Mouse (Mus musculus) liver, embryonic 16.5 days (tissue): Measurements from ENCODE around the gene Papln. TPM values are rescaled to one million over a fixed set of nuclear protein-coding genes. Genes with fewer than 3 reads are reported as not detected.

Experiments
- ATAC-seq: fragments of 200-750 bp; cut with Nextera tagmentation; 2 replicates; pipeline ENCODE4 v1.8.0; 2017; ENCODE audit warnings: low read depth, mild to moderate bottlenecking, moderate number of reproducible peaks, moderate library complexity
- H3K27ac ChIP-seq: fragments of 300-500 bp; sonication (generic); 2 replicates; pipeline ENCODE4 v1.5.1; 2014; ENCODE audit warnings: mild to moderate bottlenecking, low read length
- H3K27me3 ChIP-seq: fragments of 300-500 bp; sonication (generic); 2 replicates; pipeline ENCODE4 v1.6.1; 2014; ENCODE audit warnings: low read depth, low read length, mixed read lengths; ENCODE audit not compliant: control insufficient read depth, insufficient read depth
- H3K36me3 ChIP-seq: fragments of 300-500 bp; sonication (generic); 2 replicates; pipeline ENCODE4 v1.6.1; 2014; ENCODE audit warnings: mild to moderate bottlenecking; ENCODE audit not compliant: control insufficient read depth, insufficient read depth
- H3K4me1 ChIP-seq: fragments of 300-500 bp; sonication (generic); 2 replicates; pipeline ENCODE4 v1.6.1; 2014; ENCODE audit warnings: low read depth, low read length, mixed read lengths; ENCODE audit not compliant: control insufficient read depth
- H3K4me2 ChIP-seq: fragments of 300-500 bp; sonication (generic); 2 replicates; pipeline ENCODE4 v1.6.1; 2014; ENCODE audit warnings: low read depth, low read length, mixed read lengths
- H3K4me3 ChIP-seq: fragments of 300-500 bp; sonication (generic); 2 replicates; pipeline ENCODE4 v1.5.1; 2014; ENCODE audit warnings: low read depth, mild to moderate bottlenecking, low read length
- H3K9ac ChIP-seq: fragments of 300-500 bp; sonication (generic); 2 replicates; pipeline ENCODE4 v1.6.1; 2014; ENCODE audit warnings: low read depth, low read length
- H3K9me3 ChIP-seq: fragments of 300-500 bp; sonication (generic); replicated peaks from 2 replicates; pipeline ENCODE4 v1.6.1; 2016; ENCODE audit warnings: low read length; ENCODE audit not compliant: control insufficient read depth
- WGBS: fragments of 180-500 bp; shearing (Covaris S2); extraction: QIAGEN DNeasy Blood & Tissue Kit; methylation state at CpG from one replicate; pipeline ENCODE4 v1.1.7; 2014; ENCODE audit not compliant: insufficient replicate concordance; 5-methylcytosine and 5-hydroxymethylcytosine counted together
- polyA plus RNA-seq: library from polyadenylated mRNA; unstranded; fragments of >200 nt; fragmentation: Nextera tagmentation; extraction: Ambion mirVana; gene quantifications from 2 replicates; pipeline ENCODE4 v1.2.1, GENCODE M21; 2015

Gene Papln
- polyA plus RNA-seq, 1 experiment from 2014 or later, result 1.7 TPM

GRCm38 (mm10) chr12:83734047-83734446 lies 29.4 kb upstream of the Papln start:
- no peak for ATAC-seq
- Histone ChIP-seq H3K27ac (no peak overlapping the region), H3K27me3 (no peaks in the 10 kb centered on the region), H3K9me3 (no peaks in the 10 kb centered on the region), H3K4me2 (no peak overlapping the region), H3K4me1 (no peaks in the 10 kb centered on the region), H3K36me3 (peaks cover 36% of the 10 kb centered on the region), H3K4me3 (no peak overlapping the region), H3K9ac (no peak overlapping the region)
- 85% methylated on average over 10 of the region's 10 CpGs for WGBS

GRCm38 (mm10) chr12:83736236-83736635 lies 27.2 kb upstream of the Papln start:
- H3K9me3 ChIP-seq, result no peaks in the 10 kb centered on the region
- peaks cover 26% of the 10 kb centered on the region for H3K36me3 ChIP-seq
- H3K27ac ChIP-seq, result no peak overlapping the region
- 65% methylated on average over 8 of the region's 8 CpGs for WGBS
- no peak for ATAC-seq
- no peak overlapping the region for H3K4me3 ChIP-seq
- no peaks in the 10 kb centered on the region for H3K27me3 ChIP-seq
- no peak overlapping the region for H3K9ac ChIP-seq
- no peaks in the 10 kb centered on the region for H3K4me1 ChIP-seq
- no peak overlapping the region for H3K4me2 ChIP-seq

GRCm38 (mm10) chr12:83738651-83739050 lies 24.8 kb upstream of the Papln start:
- H3K4me2 ChIP-seq, result no peak overlapping the region
- ATAC-seq, result no peak
- 89% methylated on average over 1 of the region's 1 CpGs for WGBS

GRCm38 (mm10) chr12:83741722-83742121 lies 21.7 kb upstream of the Papln start:
- 61% methylated on average over 5 of the region's 5 CpGs for WGBS
- no peak overlapping the region for H3K9ac ChIP-seq
- ATAC-seq, result no peak

More at GRCm38 (mm10) chr12:83738651-83739050, 24.8 kb upstream of the Papln start:
- no peak overlapping the region for H3K27ac ChIP-seq
- H3K9me3 ChIP-seq, result no peaks in the 10 kb centered on the region
- H3K9ac ChIP-seq, result no peak overlapping the region
- no peak overlapping the region for H3K4me3 ChIP-seq
- H3K4me1 ChIP-seq, result no peaks in the 10 kb centered on the region
- H3K27me3 ChIP-seq, result no peaks in the 10 kb centered on the region
- peaks cover 9% of the 10 kb centered on the region for H3K36me3 ChIP-seq

GRCm38 (mm10) chr12:83742834-83743233 lies 20.6 kb upstream of the Papln start:
- no peak overlapping the region for H3K27ac ChIP-seq
- no peaks in the 10 kb centered on the region for H3K4me1 ChIP-seq
- WGBS, result 56% methylated on average over 4 of the region's 4 CpGs
- H3K27me3 ChIP-seq, result no peaks in the 10 kb centered on the region
- no peak overlapping the region for H3K4me3 ChIP-seq
- H3K36me3 ChIP-seq, result no peaks in the 10 kb centered on the region
- ATAC-seq, result no peak
- no peak overlapping the region for H3K4me2 ChIP-seq
- no peaks in the 10 kb centered on the region for H3K9me3 ChIP-seq
- H3K9ac ChIP-seq, result no peak overlapping the region

More at GRCm38 (mm10) chr12:83741722-83742121, 21.7 kb upstream of the Papln start:
- H3K4me1 ChIP-seq, result no peaks in the 10 kb centered on the region
- no peaks in the 10 kb centered on the region for H3K27me3 ChIP-seq
- no peaks in the 10 kb centered on the region for H3K36me3 ChIP-seq
- no peak overlapping the region for H3K27ac ChIP-seq
- H3K9me3 ChIP-seq, result no peaks in the 10 kb centered on the region
- no peak overlapping the region for H3K4me3 ChIP-seq
- no peak overlapping the region for H3K4me2 ChIP-seq

- Histone ChIP-seq H3K27me3 (no peaks in the 10 kb centered on the region), H3K9me3 (no peaks in the 10 kb centered on the region), H3K27ac (no peak overlapping the region), H3K36me3 (no peaks in the 10 kb centered on the region), H3K9ac (no peak overlapping the region), H3K4me3 (no peak overlapping the region), H3K4me2 (no peak overlapping the region), H3K4me1 (no peaks in the 10 kb centered on the region)
- no peak for ATAC-seq
- WGBS, result 58% methylated on average over 3 of the region's 3 CpGs
Observed at GRCm38 (mm10) chr12:83743712-83744111, 19.7 kb upstream of the Papln start.

GRCm38 (mm10) chr12:83749186-83749585 lies 14.2 kb upstream of the Papln start:
- H3K27me3 ChIP-seq, result no peaks in the 10 kb centered on the region
- H3K4me2 ChIP-seq, result no peak overlapping the region
- H3K9ac ChIP-seq, result no peak overlapping the region
- H3K4me3 ChIP-seq, result no peak overlapping the region
- H3K36me3 ChIP-seq, result no peaks in the 10 kb centered on the region
- no peaks in the 10 kb centered on the region; the same call in 1 of the 2 replicates for H3K4me1 ChIP-seq
- H3K27ac ChIP-seq, result no peak overlapping the region
- no peak for ATAC-seq
- no peaks in the 10 kb centered on the region for H3K9me3 ChIP-seq
- 36% methylated on average over 1 of the region's 1 CpGs for WGBS

- Histone ChIP-seq H3K27me3 (no peaks in the 10 kb centered on the region), H3K9ac (no peak overlapping the region), H3K27ac (no peak overlapping the region), H3K9me3 (no peaks in the 10 kb centered on the region), H3K36me3 (no peaks in the 10 kb centered on the region), H3K4me3 (no peak overlapping the region), H3K4me1 (no peaks in the 10 kb centered on the region; the same call in 1 of the 2 replicates), H3K4me2 (no peak overlapping the region)
- WGBS, result 19% methylated on average over 2 of the region's 2 CpGs
- ATAC-seq, result no peak; the same call in 1 of the 2 replicates
Observed at GRCm38 (mm10) chr12:83752495-83752894, 10.9 kb upstream of the Papln start.

GRCm38 (mm10) chr12:83758735-83759134 lies 4.7 kb upstream of the Papln start:
- Histone ChIP-seq H3K27me3 (peaks cover 14% of the 10 kb centered on the region), H3K9ac (no peak overlapping the region), H3K36me3 (no peaks in the 10 kb centered on the region), H3K4me3 (no peak overlapping the region), H3K4me1 (peaks cover 6% of the 10 kb centered on the region), H3K27ac (no peak overlapping the region), H3K9me3 (no peaks in the 10 kb centered on the region), H3K4me2 (no peak overlapping the region)
- no peak for ATAC-seq
- 66% methylated on average over 10 of the region's 10 CpGs for WGBS
